Mouse (Mus musculus): ENCODE measurements at regions not wholly inside any gene's neighbourhood (a gene's known extent, or its start where the extent isn't known, plus 50 kb on each side); places are given as distances from the start of the nearest gene placed in this dataset.

DNA sequence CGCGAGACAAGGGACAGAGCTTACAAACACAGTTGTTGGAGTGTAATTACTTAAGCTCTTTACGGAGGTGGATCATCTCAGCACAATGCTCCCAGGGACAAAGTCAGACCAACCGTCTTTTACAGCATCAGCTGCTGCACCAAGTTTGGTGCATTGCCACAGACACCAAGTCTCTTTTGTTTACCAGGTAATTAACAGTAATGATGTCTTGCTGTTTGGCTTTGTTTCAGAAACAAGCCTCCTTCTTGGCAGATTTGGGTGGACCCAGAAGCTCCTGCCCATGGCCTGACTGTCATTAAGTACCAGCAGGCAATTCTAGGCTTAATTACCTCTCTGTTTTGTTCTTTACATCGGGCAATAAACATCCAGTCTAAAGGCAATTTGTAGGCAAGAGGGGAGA, 572.0 kb upstream of the Itga1 start:
- no peak for DNase-seq (ENCODE audit: low read depth)

DNA sequence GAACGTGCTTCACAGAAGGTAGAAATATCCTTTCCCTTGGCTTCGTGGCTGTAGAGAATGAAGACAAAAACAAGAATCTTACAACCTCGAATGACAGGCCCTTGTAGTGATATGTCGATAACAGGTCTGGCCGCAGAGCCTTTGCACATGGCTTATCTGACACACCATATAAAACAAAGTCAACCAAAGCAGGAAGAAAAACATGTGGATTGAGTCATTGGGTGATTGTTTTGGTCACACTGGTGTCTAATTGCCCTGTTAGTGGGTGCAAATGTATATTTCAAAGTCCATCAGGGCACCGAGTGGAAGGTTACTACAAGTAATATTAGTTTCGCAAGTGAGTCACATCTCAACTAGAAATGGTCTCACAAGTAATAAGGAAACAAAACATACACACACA, 569.9 kb upstream of the Itga1 start:
- no peak for DNase-seq (ENCODE audit: low read depth)

GRCm38 (mm10) chr13:115669516-115669915, 567.8 kb upstream of the Itga1 start:
- DNase-seq (ENCODE audit: low read depth), result no peak

- DNase-seq (ENCODE audit: low read depth), result no peak
Observed at GRCm38 (mm10) chr13:115655134-115655533, 553.4 kb upstream of the Itga1 start.

DNA sequence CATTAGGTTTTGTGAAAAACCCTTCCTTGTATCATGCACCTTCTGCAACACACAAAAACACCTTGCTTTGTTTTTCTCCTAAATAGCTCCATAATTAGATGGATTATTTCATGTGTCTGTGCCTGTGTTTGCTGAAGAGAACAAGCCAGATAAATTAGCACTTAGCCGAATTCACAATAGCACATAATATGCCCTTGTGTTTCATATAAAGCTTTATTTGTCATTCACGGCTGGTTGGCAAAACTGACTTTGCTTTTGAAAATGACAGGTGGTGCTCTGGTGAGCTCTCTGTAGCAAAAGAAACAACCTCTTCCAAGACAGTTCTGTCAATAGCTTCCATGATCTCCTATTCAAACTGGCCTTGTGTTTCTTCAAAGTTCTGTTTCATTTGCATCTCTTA, 551.2 kb upstream of the Itga1 start:
- no peak for DNase-seq (ENCODE audit: low read depth)

DNA sequence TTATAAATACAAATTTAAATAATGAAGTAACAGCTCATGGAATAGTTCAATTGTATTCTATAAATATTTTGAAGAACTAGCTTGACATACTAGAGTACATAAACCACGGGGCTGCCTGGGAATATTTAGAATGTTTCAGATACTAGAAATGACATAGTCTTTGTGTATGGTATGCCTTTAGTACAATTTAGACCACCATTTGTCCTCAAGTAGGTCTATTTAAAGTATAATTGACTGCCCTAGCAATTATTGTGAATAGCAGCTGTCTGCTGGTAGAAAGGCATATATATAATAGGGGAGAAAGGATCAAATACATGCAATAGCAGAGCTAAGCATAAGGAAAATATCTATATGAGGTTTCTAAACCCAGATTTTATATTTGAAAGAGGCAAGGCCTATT, 550.6 kb upstream of the Itga1 start:
- no peak for DNase-seq (ENCODE audit: low read depth)

- no peak for DNase-seq (ENCODE audit: low read depth)
Observed at GRCm38 (mm10) chr13:115631410-115632105, 529.8 kb upstream of the Itga1 start.

- DNase-seq (ENCODE audit: low read depth), result no peak
Observed at GRCm38 (mm10) chr13:115630603-115631002, 528.8 kb upstream of the Itga1 start.

DNA sequence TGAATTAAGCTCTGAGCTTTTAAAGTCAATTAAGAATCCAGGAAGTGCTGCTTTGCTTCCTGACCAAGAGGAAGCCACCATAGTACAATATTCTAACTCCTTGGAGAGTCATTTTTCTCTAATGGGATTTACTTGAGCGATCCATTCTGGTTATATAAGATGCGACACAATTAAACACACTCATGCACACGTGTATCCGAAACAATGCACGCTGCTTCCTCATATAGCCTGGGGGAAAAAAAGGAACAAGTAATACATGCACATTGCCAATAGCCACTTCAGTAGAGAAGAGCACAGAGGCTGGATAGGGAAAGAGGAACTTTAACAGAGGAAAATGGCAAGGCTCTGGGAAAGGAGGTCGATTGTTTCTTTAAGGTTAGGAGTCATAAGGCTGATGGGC, 511.4 kb upstream of the Itga1 start:
- no peak for DNase-seq (ENCODE audit: low read depth)

GRCm38 (mm10) chr13:115606441-115606840, 504.7 kb upstream of the Itga1 start:
- DNase-seq (ENCODE audit: low read depth), result no peak

DNA sequence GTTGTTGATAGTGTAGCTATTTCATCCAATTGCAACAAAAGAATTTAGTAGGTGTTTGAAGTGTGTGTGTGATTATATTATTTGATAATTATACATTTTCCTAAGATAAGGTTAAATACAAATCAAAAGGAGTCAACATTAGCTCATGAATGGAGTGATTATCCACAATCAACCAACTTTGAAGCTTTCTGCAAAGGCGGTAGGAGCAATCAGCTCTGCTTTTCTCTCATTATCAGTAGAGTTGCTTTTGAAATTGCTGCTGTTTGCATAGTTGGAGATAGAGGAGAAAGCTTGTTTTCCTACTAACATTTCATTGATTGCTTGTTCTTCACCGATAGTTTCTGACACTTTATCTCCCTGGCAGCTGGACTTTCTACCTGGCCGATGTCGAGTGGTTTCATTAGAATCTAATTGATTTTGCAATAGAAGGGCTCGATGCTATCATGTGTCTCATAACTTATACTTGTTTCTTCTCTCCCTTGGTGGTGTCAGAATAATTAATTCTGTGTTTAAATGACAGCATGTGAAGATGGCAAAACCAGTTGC, 493.4 kb upstream of the Itga1 start:
- DNase-seq (ENCODE audit: low read depth), result no peak

- no peak for DNase-seq (ENCODE audit: low read depth)
Observed at GRCm38 (mm10) chr13:115575967-115576366, 474.2 kb upstream of the Itga1 start.

- DNase-seq (ENCODE audit: low read depth), result no peak
Observed at GRCm38 (mm10) chr13:115575052-115575891, 473.5 kb upstream of the Itga1 start.

GRCm38 (mm10) chr13:115541167-115541566, 439.4 kb upstream of the Itga1 start:
- DNase-seq (ENCODE audit: low read depth), result no peak

GRCm38 (mm10) chr13:115535900-115536299, 434.1 kb upstream of the Itga1 start:
- DNase-seq (ENCODE audit: low read depth), result no peak

GRCm38 (mm10) chr13:115513914-115514313, 412.1 kb upstream of the Itga1 start:
- no peak for DNase-seq (ENCODE audit: low read depth)

GRCm38 (mm10) chr13:115512214-115512613, 410.4 kb upstream of the Itga1 start:
- DNase-seq (ENCODE audit: low read depth), result no peak

- DNase-seq (ENCODE audit: low read depth), result no peak
Observed at GRCm38 (mm10) chr13:115508646-115509045, 406.9 kb upstream of the Itga1 start.

- no peak for DNase-seq (ENCODE audit: low read depth)
Observed at GRCm38 (mm10) chr13:115494399-115494798, 392.6 kb upstream of the Itga1 start.

GRCm38 (mm10) chr13:115475861-115476260, 374.1 kb upstream of the Itga1 start:
- no peak for DNase-seq (ENCODE audit: low read depth)

- DNase-seq (ENCODE audit: low read depth), result no peak
Observed at GRCm38 (mm10) chr13:115465689-115466088, 363.9 kb upstream of the Itga1 start.

- no peak for DNase-seq (ENCODE audit: low read depth)
Observed at GRCm38 (mm10) chr13:115451244-115451643, 349.5 kb upstream of the Itga1 start.
